Mouse (Mus musculus) stomach, embryonic 15.5 days (tissue): ENCODE data around the gene Pacs1. TPM values are rescaled to one million over a fixed set of nuclear protein-coding genes. Genes with fewer than 3 reads are reported as not detected.
"Not testable (repeated sequence)": the region's sequence is repeated elsewhere in the genome, so short reads cannot be mapped to it uniquely, and the experiment has no call there.

ENCODE experiments used
- ATAC-seq: fragments of 200-750 bp; cut with Nextera tagmentation; 2 replicates; pipeline ENCODE4 v1.8.0; 2017; ENCODE audit warnings: low read depth, moderate number of reproducible peaks, moderate TSS enrichment; ENCODE audit not compliant: insufficient read depth, low FRiP score
- H3K27ac ChIP-seq: fragments of 300-500 bp; sonication (generic); 2 replicates; pipeline ENCODE4 v1.5.1; 2015; ENCODE audit warnings: mild to moderate bottlenecking, inconsistent platforms
- H3K27me3 ChIP-seq: fragments of 300-500 bp; sonication (generic); replicated peaks from 2 replicates; pipeline ENCODE4 v1.6.1; 2015; ENCODE audit warnings: inconsistent platforms
- H3K36me3 ChIP-seq: fragments of 300-500 bp; sonication (generic); 2 replicates; pipeline ENCODE4 v1.6.1; 2015; ENCODE audit warnings: inconsistent platforms
- H3K4me1 ChIP-seq: fragments of 300-500 bp; sonication (generic); 2 replicates; pipeline ENCODE4 v1.6.1; 2015; ENCODE audit warnings: inconsistent platforms
- H3K4me2 ChIP-seq: fragments of 300-500 bp; sonication (generic); 2 replicates; pipeline ENCODE4 v1.6.1; 2015; ENCODE audit warnings: mild to moderate bottlenecking, inconsistent platforms
- H3K4me3 ChIP-seq: fragments of 300-500 bp; sonication (generic); replicated peaks from 2 replicates; pipeline ENCODE4 v1.5.1; 2015; ENCODE audit warnings: inconsistent platforms
- H3K9ac ChIP-seq: fragments of 300-500 bp; sonication (generic); 2 replicates; pipeline ENCODE4 v1.6.1; 2015; ENCODE audit warnings: inconsistent platforms
- H3K9me3 ChIP-seq: fragments of 300-500 bp; sonication (generic); 2 replicates; pipeline ENCODE4 v1.6.1; 2016; ENCODE audit warnings: inconsistent platforms
- WGBS: fragments of 180-500 bp; shearing (Covaris S2); methylation state at CpG from one replicate; pipeline ENCODE4 v1.1.7; 2015; 5-methylcytosine and 5-hydroxymethylcytosine counted together
- microRNA-seq: library from miRNA; unstranded; fragments of <30 nt; microRNA quantifications from one replicate; pipeline ENCODE4, GENCODE M21; 2016
- polyA plus RNA-seq: library from polyadenylated mRNA; unstranded; fragments of >200 nt; fragmentation: Nextera tagmentation; extraction: Ambion mirVana; gene quantifications from 2 replicates; pipeline ENCODE4 v1.2.1, GENCODE M21; 2015

The Pacs1 gene
- polyA plus RNA-seq, 1 experiment from 2014 or later = 18.0 TPM

DNA sequence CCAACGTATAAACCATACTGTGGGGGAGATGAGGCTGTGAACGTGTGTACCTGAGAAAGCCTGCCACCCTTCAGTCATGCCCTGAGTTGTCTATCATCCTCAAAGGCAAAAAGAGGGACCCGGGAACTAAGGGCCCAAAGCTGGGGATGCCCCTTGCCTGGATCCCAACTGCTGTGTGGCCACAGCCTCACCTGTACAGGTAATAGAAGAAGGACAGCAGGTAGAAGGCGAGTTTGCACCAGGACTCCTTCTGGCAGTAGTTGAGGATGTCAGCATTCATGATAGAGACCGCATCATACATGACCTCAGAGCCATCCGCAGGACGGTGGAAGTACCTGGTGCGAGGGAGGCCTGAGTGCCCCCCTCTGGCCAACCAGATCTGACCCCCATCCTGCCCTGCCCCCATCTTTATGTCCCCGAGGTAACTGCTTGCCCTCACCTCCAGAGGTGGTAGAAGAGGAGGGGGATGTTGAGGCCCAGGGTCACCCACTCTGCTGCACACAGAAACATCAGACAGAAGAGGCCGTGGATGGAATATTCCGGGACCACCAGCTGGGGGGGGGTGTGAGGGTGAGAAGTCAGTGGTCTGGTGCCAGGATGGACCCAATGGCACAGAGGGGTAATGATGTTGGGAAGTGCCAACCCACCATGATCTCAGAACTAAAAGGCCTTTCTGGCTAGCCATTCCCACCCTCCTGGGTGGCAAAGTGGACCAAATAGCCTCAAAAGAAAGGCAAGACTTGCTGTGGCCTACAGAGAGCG is 179.3 kb downstream of the Pacs1 start:
- Histone ChIP-seq H3K36me3 (peaks cover 14% of the 10 kb centered on the region), H3K4me1 (peaks cover 34% of the 10 kb centered on the region), H3K4me2 (no peak overlapping the region), H3K9ac (no peak overlapping the region), H3K9me3 (no peaks in the 10 kb centered on the region), H3K27me3 (no peaks in the 10 kb centered on the region), H3K4me3 (no peak overlapping the region), H3K27ac (no peak overlapping the region)
- 67% methylated on average over 12 of the region's 12 CpGs for WGBS
- no peak for ATAC-seq

DNA sequence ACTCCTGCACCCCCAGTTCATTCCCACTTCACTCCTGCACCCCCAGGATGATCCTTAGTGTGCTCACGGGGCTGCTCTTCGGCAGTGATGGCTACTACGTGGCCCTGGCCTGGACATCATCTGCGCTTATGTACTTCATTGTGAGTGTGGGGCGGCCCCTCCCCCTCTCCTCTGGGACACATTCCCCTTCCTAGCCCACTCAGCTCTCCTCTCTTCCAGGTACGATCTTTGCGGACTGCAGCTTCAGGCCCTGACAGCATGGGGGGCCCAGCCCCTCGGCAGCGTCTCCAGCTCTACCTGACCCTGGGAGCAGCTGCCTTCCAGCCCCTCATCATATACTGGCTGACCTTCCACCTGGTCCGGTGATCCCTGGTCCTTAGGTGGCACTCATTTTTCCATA is 180.8 kb downstream of the Pacs1 start:
- H3K9ac ChIP-seq = no peak overlapping the region

DNA sequence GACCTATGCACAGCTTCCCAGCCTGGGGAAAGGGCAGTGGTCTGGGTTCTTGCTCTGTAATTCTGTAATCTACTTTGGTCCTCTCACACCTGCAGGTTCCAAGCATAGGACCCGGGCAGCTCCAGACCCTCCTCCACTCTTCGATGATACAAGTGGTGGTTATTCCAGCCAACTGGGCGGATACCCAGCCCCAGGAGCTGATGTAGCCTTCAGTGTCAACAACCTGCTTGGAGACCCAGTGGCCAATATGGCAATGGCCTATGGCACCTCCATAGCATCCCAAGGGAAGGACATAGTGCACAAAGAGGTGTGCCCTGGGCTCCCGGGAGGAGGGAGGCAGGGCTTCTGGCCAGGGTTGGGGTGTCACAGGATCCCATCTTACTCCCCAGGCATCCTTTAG is 183.6 kb downstream of the Pacs1 start:
- H3K9ac ChIP-seq = peak overlapping the region; percentile 67
- 85% methylated on average over 4 of the region's 4 CpGs for WGBS
- no peak overlapping the region for H3K27ac ChIP-seq
- H3K9me3 ChIP-seq = no peaks in the 10 kb centered on the region
- no peak for ATAC-seq
- peaks cover 14% of the 10 kb centered on the region for H3K36me3 ChIP-seq
- peak overlapping the region; percentile 81 for H3K4me3 ChIP-seq
- H3K4me2 ChIP-seq = peak overlapping the region; percentile 75
- peaks cover 23% of the 10 kb centered on the region for H3K27me3 ChIP-seq
- H3K4me1 ChIP-seq = peaks cover 28% of the 10 kb centered on the region

More for the DNA sequence above, 180.8 kb downstream of the Pacs1 start:
- 85% methylated on average over 10 of the region's 10 CpGs for WGBS
- H3K4me1 ChIP-seq = peaks cover 32% of the 10 kb centered on the region
- H3K27me3 ChIP-seq = no peaks in the 10 kb centered on the region
- ATAC-seq = no peak
- H3K27ac ChIP-seq = no peak overlapping the region
- peaks cover 14% of the 10 kb centered on the region for H3K36me3 ChIP-seq
- no peak overlapping the region for H3K4me2 ChIP-seq
- no peak overlapping the region for H3K4me3 ChIP-seq
- H3K9me3 ChIP-seq = no peaks in the 10 kb centered on the region

DNA sequence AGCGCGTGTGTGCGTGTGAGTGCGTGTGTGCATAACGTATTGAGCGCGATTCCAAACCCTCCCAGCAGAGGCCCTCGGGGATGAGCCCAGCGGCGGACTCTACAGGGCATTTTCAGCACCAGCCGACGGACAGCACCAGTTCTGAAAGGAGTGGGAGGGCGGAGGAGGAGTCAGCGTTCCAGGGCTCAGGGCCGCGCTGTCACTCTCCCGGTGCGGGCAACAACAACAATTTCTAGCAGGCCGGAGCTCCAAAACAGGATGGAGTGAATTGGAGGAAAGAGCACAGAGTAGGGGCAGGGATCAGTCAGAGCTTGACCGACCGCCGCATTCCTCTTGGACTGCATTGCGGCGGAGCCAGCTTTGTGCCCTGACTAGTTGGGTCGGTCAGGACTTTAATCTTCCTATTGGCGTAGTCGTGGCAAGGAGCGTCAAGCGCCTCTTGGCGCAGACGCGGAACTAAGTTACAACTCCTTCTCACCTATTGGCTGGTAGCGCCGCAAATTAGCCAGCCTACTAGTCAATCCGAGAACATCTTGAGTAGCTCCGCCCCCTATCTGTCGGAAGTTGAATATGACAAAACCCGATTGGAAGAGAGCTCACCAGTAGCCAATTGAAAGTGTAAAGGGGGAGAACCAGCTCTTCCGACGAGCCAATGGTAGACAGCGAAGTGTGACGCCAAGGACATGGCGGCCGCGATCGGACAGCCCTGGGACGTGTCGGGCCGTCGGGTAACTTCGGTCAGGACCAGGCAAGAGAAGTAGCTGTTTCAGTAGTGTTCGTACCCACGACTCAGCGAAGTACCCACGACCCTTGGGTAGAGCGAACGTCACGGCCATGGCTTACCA is 184.8 kb downstream of the Pacs1 start, which contains the start of gene Yif1a:
Gene Yif1a, plus strand, starts transcription at position 655 of the 845 bp plus-strand sequence.
- WGBS = under 1% methylated on average over 58 of the region's 58 CpGs
- Histone ChIP-seq H3K4me1 (peaks cover 22% of the 10 kb centered on the region), H3K9me3 (no peaks in the 10 kb centered on the region), H3K4me2 (peak within 1 kb of the TSS; percentile 75), H3K9ac (peak within 1 kb of the TSS; percentile 67), H3K27ac (peak within 1 kb of the TSS; percentile 89), H3K36me3 (peaks cover 14% of the 10 kb centered on the region), H3K4me3 (peak within 1 kb of the TSS; percentile 81), H3K27me3 (peaks cover 34% of the 10 kb centered on the region)
- peak; percentile 93 for ATAC-seq

DNA sequence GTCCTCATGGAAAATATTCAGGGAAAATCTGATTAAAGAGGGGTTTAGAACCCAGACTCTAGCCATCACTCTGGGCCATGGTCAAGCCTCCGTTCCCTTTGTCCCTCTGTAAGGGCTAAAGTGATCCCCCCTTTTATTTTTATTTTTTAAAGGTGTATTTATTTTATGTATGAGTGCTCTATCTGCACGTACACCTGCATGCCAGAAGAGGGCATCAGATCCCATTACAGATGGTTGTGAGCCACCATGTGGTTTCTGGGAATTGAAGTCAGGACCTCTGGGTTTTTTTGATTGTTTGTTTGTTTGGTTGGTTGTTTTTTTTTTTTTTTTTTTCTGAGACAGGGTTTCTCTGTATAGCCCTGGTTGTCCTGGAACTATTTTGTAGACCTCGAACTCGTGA is 186.4 kb downstream of the Pacs1 start:
- H3K4me2 ChIP-seq, H3K9ac ChIP-seq, H3K27ac ChIP-seq, ATAC-seq, H3K4me3 ChIP-seq, H3K36me3 ChIP-seq, H3K9me3 ChIP-seq: not testable (repeated sequence)
- peaks cover 22% of the 10 kb centered on the region for H3K4me1 ChIP-seq
- WGBS = 62% methylated on average over 4 of the region's 4 CpGs
- H3K27me3 ChIP-seq = peaks cover 50% of the 10 kb centered on the region

DNA sequence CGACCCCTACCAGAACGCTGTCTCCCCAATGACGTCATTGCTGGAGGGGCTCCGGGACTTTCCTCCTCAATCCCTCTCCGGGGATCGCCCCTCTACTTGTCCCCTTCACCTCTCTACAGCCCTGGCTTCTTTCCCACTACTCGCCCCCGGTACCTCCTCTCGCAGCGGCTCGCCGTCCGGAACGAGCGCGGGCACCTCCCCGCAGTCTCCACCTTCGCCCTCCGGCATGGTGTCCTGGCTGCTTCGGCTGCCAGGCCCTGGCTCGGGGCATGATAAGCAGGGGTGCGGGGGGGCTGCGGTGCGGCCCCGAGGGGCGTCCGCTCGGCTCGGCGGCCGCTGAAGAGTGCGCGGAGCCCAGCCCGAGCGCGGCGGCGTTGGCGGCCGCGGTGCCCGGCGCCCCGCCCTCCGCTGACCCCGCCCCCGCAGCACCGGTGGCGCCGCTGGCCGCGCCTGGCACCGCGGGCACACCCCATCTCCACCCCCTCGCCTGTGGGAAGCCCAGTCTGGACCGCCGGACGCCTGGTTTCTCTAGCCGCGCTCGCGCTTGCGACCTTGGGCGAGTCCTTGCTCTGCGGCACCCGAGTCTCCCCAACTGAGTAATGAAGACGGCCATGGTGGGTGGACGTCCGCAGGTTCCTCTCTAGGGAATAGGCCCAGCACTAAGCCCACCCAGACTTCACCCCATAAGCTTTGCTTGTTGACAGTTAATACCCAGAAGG is 187.6 kb downstream of the Pacs1 start, which contains the start of gene Tmem151a:
Gene Tmem151a, minus strand, starts transcription at position 387 of the 719 bp plus-strand sequence.
- Histone ChIP-seq H3K36me3 (no peaks in the 10 kb centered on the region), H3K9ac (no peak within 1 kb of the TSS), H3K27ac (no peak within 1 kb of the TSS), H3K4me2 (peak within 1 kb of the TSS; percentile 86), H3K4me1 (peaks cover 22% of the 10 kb centered on the region), H3K4me3 (peak within 1 kb of the TSS; percentile 51), H3K27me3 (peaks cover 62% of the 10 kb centered on the region), H3K9me3 (no peaks in the 10 kb centered on the region)
- no peak for ATAC-seq
- under 1% methylated on average over 60 of the region's 69 CpGs for WGBS

DNA sequence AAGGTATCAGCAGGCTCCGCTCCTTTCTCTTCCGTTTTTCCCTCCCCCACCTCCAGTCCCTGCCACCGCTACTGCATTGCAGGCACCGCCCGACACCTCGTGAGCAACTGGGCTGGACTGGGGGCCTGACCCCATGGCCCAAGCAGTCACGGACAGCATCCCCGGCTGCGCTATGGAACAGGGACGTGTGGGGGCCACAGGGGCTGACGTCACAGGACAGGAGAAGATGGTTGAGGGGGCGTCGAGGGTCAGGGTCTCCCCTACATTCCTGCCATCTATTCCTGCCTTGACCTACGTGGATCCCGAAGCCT is 188.1 kb downstream of the Pacs1 start:
- H3K9ac ChIP-seq = no peak overlapping the region

DNA sequence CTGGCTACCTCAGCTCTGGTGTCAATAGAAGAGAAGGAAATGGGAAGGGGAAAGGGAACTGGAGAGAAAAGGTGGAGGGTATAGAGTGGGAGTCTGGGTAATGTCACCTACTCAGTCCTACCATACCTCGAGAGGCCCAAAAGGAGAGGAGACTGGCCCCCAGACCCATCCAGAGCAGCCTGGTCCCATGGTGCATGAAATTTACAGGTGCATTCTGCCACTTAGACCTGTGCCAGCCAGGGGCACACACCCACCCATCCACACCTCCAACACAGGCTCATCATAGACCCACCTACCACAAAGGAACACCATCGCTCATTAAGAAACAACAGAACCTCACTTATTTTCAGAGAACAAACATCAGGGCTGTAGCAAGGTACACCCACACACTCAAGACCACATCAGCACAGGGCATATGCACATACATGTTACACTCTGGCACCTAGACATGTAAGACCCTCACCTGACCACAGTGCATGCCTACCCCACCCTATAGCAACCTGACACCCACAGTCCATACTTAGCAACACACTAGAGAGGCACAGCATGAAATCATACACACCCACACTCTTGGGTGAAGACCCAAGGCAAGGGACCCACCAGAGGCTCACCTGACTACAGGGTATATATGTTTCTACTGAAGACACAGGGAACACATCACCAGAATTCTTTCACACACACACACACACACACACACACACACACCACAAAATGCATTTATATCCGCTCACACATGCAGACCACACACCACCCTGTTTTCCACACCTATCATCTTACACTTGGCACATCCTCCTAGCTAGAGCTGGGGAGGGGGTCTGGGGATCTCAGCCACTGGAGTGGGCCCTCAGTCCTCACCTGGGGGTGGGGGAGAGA is 188.7 kb downstream of the Pacs1 start:
- Histone ChIP-seq H3K4me2 (peak overlapping the region; percentile 86; the same call in 1 of the 2 replicates), H3K27ac (no peak overlapping the region), H3K4me3 (peak overlapping the region; percentile 51), H3K9ac (no peak overlapping the region), H3K4me1 (peaks cover 18% of the 10 kb centered on the region), H3K36me3 (no peaks in the 10 kb centered on the region), H3K9me3 (no peaks in the 10 kb centered on the region), H3K27me3 (peaks cover 65% of the 10 kb centered on the region)
- ATAC-seq = no peak
- 74% methylated on average over 3 of the region's 3 CpGs for WGBS

More for the DNA sequence above, 188.1 kb downstream of the Pacs1 start:
- no peaks in the 10 kb centered on the region for H3K9me3 ChIP-seq
- H3K36me3 ChIP-seq = no peaks in the 10 kb centered on the region
- no peak overlapping the region for H3K27ac ChIP-seq
- peaks cover 64% of the 10 kb centered on the region for H3K27me3 ChIP-seq
- peaks cover 22% of the 10 kb centered on the region for H3K4me1 ChIP-seq
- ATAC-seq = no peak
- H3K4me2 ChIP-seq = peak overlapping the region; percentile 86
- 1% methylated on average over 15 of the region's 15 CpGs for WGBS
- H3K4me3 ChIP-seq = peak overlapping the region; percentile 51

Small RNA genes lying within 50 kb of the gene (microRNA-seq; reads per million reads assigned to microRNA genes)
- not detected for gene Gm27468

Other genes starting within 250 kb of the Pacs1 start
- gene Slc29a2, start 249.3 kb downstream of the Pacs1 start, polyA plus RNA-seq = 3.6 and 3.7 TPM in 2 replicates
- gene B4gat1, start 234.3 kb downstream of the Pacs1 start, polyA plus RNA-seq = 38.7 and 42.1 TPM in 2 replicates
- 2.2 and 2.3 TPM in 2 replicates for gene AC124502.3, start 234.2 kb downstream of the Pacs1 start, polyA plus RNA-seq
- 39.5 and 39.9 TPM in 2 replicates for gene Brms1, start 231.8 kb downstream of the Pacs1 start, polyA plus RNA-seq
- 2.3 and 3.6 TPM in 2 replicates for gene Rin1, start 222.6 kb downstream of the Pacs1 start, polyA plus RNA-seq
- 58.4 and 68.3 TPM in 2 replicates for gene Cd248, start 205.0 kb downstream of the Pacs1 start, polyA plus RNA-seq
- 5.9 and 6.4 TPM in 2 replicates for gene Tmem151a, start 187.6 kb downstream of the Pacs1 start, polyA plus RNA-seq
- gene Yif1a, start 184.6 kb downstream of the Pacs1 start, polyA plus RNA-seq = 101 TPM in 2 replicates
- gene Cnih2, start 174.6 kb downstream of the Pacs1 start, polyA plus RNA-seq = 15.1 and 16.6 TPM in 2 replicates
- 227 and 233 TPM in 2 replicates for gene Rab1b, start 166.0 kb downstream of the Pacs1 start, polyA plus RNA-seq
- gene Klc2, start 154.6 kb downstream of the Pacs1 start, polyA plus RNA-seq = 18.0 and 19.0 TPM in 2 replicates
- gene Sf3b2, start 22.3 kb upstream of the Pacs1 start, polyA plus RNA-seq = 278 and 308 TPM in 2 replicates
- 2.2 and 2.9 TPM in 2 replicates for gene Gal3st3, start 25.2 kb upstream of the Pacs1 start, polyA plus RNA-seq
- gene Catsper1, start 62.6 kb upstream of the Pacs1 start, polyA plus RNA-seq = not detected in 2 replicates
- 7.9 and 13.9 TPM in 2 replicates for gene Cst6, start 76.5 kb upstream of the Pacs1 start, polyA plus RNA-seq
- gene Eif1ad, start 93.6 kb upstream of the Pacs1 start, polyA plus RNA-seq = 48.0 and 51.2 TPM in 2 replicates
- 433 and 441 TPM in 2 replicates for gene Banf1, start 94.0 kb upstream of the Pacs1 start, polyA plus RNA-seq
- gene Sart1, start 115.6 kb upstream of the Pacs1 start, polyA plus RNA-seq = 74.8 and 75.3 TPM in 2 replicates
- 8.3 and 12.9 TPM in 2 replicates for gene Tsga10ip, start 129.4 kb upstream of the Pacs1 start, polyA plus RNA-seq
- 210 and 222 TPM in 2 replicates for gene Drap1, start 151.9 kb upstream of the Pacs1 start, polyA plus RNA-seq
- 47.8 and 49.4 TPM in 2 replicates for gene AI837181, start 152.0 kb upstream of the Pacs1 start, polyA plus RNA-seq
- not detected in 2 replicates for gene Fosl1, start 174.4 kb upstream of the Pacs1 start, polyA plus RNA-seq
- gene Ccdc85b, start 184.8 kb upstream of the Pacs1 start, polyA plus RNA-seq = 11.8 and 11.9 TPM in 2 replicates
- gene Fibp, start 187.5 kb upstream of the Pacs1 start, polyA plus RNA-seq = 99.4 and 99.7 TPM in 2 replicates
- 1.3 and 2.3 TPM in 2 replicates for gene Ctsw, start 195.4 kb upstream of the Pacs1 start, polyA plus RNA-seq
- 145 and 152 TPM in 2 replicates for gene Efemp2, start 200.8 kb upstream of the Pacs1 start, polyA plus RNA-seq
- 35.6 and 36.3 TPM in 2 replicates for gene Mus81, start 215.3 kb upstream of the Pacs1 start, polyA plus RNA-seq
- 2,358 and 2,394 TPM in 2 replicates for gene Cfl1, start 217.3 kb upstream of the Pacs1 start, polyA plus RNA-seq
- not detected in 2 replicates for gene 1700020D05Rik, start 230.7 kb upstream of the Pacs1 start, polyA plus RNA-seq
- 8.8 and 11.1 TPM in 2 replicates for gene Snx32, start 237.4 kb upstream of the Pacs1 start, polyA plus RNA-seq